Mouse (Mus musculus) gastrocnemius, adult 2 months (tissue): ENCODE data around the gene Zfp418. TPM values are rescaled to one million over a fixed set of nuclear protein-coding genes. Genes with fewer than 3 reads are reported as not detected.
"Not testable (repeated sequence)": the region's sequence is repeated elsewhere in the genome, so short reads cannot be mapped to it uniquely, and the experiment has no call there.

Experiments used
- DNase-seq: peaks from one replicate; pipeline ENCODE4 v3.0.0; 2022
- H3K27ac ChIP-seq: fragments of 200-600 bp; 2 replicates; pipeline ENCODE4 v1.8.1; 2022; ENCODE audit warnings: mild to moderate bottlenecking
- H3K4me3 ChIP-seq: fragments of 200-600 bp; 2 replicates; pipeline ENCODE4 v1.8.1; 2022; ENCODE audit warnings: mild to moderate bottlenecking, moderate library complexity
- CTCF ChIP-seq: fragments of 200-600 bp; IDR thresholded peaks from 2 replicates; pipeline ENCODE4 v1.8.1; 2022; ENCODE audit warnings: antibody characterized with exemption, mild to moderate bottlenecking, moderate library complexity
- intact Hi-C: fragments of 180-260 bp; cut with DNase I; formaldehyde crosslinking; loops from one replicate; pipeline ENCODE4 v1.15.1; 2025
- long read RNA-seq, 2 experiments: library from polyadenylated mRNA; stranded (forward); transcript quantifications; one replicate each; pipeline ENCODE4 v2.0.0; 2021
- total RNA-seq, 2 experiments: library from RNA; stranded (reverse); gene quantifications; 2 replicates each; pipeline ENCODE4 v1.2.3; 2021

The Zfp418 gene
- 1 to 10 TPM; 1.6 to 2.8 TPM for total RNA-seq
- long read RNA-seq, experiment 1 = 0 reads
- long read RNA-seq, experiment 2 = 0 reads

DNA sequence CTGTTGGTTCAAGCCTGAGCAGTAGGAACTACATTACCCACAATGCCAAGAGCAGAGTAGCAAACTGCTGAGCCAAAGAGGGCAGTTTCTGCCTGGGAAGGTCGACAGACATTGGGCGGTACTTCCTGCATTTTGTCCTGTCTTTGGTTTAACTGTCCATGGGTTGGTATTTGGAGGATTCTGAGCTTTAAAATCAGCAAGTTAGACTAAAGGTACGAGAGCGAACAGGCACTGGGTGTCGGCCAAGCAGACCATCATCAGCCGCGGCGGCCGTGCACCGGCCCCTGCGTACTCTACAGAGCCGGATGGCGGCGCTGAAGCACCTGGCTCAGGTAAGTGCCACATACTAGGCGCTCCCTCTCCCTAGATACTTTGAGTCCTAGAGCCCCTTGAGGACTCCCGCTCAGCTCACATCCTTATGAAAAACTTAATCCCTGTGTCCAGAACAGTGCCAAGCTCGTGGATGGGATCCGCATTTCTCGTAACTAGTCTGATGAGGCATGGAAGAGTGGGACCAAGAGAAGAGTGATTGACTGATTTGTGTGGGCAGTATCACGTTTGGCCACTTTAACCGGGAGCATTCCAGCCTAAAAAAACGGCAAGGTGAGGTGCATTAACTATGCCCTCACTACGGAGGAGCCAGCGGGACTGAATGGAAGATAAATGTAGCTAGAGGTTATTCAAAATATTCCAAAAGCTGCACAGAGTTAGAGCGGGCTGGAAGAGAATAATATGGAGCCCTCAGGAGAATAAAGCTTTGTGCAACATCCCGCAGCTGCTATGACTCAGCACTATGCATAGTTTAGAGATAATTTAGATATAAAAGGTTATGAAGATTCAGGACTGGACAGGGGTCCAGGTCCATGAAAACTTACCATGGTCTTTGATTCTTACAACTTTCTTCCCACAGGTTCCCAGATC is at the start of gene Zfp418:
Gene Zfp418 (plus strand): TSS at position 104 of the 921 bp plus-strand sequence.
- DNase-seq = peak; percentile 61
- Histone ChIP-seq H3K4me3 (peak within 1 kb of the TSS; percentile 80), H3K27ac (peak within 1 kb of the TSS; percentile 80)
- intact Hi-C loops = loop anchor here (2.0 to 5.0 kb wide), 2 partner anchors 15 to 49 kb away; partner anchors contain the start of gene Zfp954
- peak; percentile 15; the same call in 1 of the 2 replicates for TF ChIP-seq CTCF

- DNase-seq = no peak
- Histone ChIP-seq H3K4me3 (peak overlapping the region; percentile 80), H3K27ac (peak overlapping the region; percentile 86)
- TF ChIP-seq CTCF = no peak
- intact Hi-C loops = loop anchor here (5.0 to 10.0 kb wide), 3 partner anchors 51 to 427 kb away; partner anchors contain the start of genes Zfp418 and Zim1
Observed at GRCm38 (mm10) chr7:7121602-7121980, 49.5 kb upstream of the Zfp418 start.

DNA sequence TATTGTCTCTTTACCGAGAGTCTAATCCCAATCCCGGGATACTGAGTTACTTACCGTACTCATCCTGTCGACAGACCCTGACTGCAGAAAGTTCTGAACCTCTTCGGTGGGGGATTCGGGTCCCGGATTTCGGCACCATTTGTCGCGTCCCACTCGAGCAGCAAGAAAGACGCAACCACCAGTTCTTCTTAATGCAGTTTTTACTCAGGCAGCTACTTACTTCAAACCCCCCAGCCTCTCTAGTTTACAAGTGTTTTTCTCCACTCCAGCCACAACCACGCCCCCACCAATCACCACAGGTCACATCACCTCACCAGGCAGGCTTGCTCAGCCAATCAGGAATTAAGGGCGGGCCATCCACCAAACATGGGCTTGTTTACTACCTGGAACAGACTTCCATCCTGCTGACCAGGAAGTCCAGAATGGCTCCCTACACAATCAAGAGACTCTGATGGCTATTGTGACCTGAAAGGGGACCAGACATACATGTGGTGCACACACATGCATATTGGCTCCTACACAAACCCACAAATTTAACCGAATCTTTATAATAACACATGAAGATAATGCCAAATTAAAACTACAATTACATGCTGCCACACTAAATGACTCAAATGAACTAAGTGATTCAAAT is 40.5 kb upstream of the Zfp418 start:
- DNase-seq, H3K27ac ChIP-seq, H3K4me3 ChIP-seq, intact Hi-C loops: not testable (repeated sequence)

DNA sequence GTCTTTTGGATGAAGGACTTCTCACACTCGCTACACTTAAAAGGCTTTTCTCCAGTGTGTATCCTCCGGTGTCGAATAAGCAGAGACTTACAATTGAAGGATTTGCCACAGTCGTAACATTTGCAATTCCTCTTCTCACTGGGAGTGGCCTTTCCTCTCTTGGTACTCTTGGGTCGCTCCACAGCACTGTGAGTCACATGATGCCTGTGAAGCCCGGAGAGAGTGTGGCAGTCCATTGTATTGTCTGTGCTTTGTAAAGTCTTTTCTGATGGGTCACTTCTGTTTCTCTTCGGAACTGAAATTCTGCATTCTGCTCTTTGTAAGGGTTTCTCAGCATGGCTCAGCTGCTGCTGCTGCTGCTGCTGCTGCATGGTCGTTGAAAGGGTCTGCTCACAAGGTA is 38.4 kb upstream of the Zfp418 start:
- Histone ChIP-seq H3K27ac (no peak overlapping the region), H3K4me3 (no peak overlapping the region)
- no peak for DNase-seq
- intact Hi-C loops = no loop called here
- TF ChIP-seq CTCF = no peak

GRCm38 (mm10) chr7:7136379-7136866 is 34.7 kb upstream of the Zfp418 start, which contains the start of gene Zfp773:
Zfp773 (minus strand) TSS chr7:7136755.
- H3K4me3 ChIP-seq = peak within 1 kb of the TSS; percentile 81
- peak; percentile 49 for TF ChIP-seq CTCF
- H3K27ac ChIP-seq = peak within 1 kb of the TSS; percentile 72
- intact Hi-C loops = no loop called here
- peak; percentile 48 for DNase-seq

DNA sequence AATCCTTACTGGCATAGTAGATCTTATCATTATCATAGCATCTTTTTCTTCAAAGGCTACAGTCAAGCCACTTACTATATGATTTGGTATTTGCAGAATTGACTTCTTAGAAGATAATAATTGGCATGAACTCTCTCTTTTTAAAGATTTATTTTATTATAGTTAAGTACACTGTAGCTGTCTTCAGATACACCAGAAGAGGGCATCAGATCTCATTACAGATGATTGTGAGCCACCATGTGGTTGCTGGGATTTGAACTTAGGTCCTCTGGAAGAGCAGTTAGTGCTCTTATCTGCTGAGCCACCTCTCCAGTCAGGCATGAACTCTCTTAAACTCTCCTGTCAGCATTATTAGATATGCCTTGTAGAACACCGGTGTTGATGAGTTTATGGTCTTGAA is 26.9 kb upstream of the Zfp418 start:
- TF ChIP-seq CTCF = no peak
- no peak overlapping the region for H3K4me3 ChIP-seq
- intact Hi-C loops = no loop called here
- no peak overlapping the region for H3K27ac ChIP-seq
- DNase-seq = no peak

DNA sequence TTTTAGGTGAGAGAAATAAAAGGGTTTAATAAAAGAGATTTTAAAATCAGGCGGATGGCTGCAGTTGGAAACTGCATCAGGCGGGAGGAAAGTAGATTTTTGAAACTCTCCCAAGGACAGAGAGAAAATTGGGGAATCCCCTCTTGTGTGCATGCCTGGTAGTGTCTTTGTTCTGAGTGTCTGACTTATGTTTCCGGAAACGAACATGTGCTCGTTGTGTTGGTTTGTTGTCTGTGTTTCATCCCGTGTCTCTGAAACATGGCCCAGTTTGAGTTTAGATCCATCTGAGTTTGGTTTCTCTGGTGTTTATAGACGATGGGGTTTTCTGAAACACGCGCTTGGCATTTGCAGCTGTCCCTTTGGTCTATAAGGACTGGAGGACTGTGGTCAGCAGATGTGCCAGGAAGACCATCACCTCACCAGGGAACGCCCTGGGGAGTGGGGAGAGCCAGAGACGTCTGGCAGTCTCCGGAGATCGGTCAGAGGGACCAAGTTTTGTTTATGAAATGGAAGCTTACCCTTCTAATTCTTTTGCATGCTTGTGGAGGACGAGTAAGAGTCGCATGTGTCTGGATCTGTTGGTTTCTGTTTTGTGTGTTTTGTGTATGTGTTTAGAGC is 25.0 kb upstream of the Zfp418 start:
- no peak for TF ChIP-seq CTCF
- no peak overlapping the region for H3K27ac ChIP-seq
- intact Hi-C loops = no loop called here
- no peak for DNase-seq
- H3K4me3 ChIP-seq = no peak overlapping the region

GRCm38 (mm10) chr7:7185897-7186296 is 14.8 kb downstream of the Zfp418 start:
- DNase-seq = no peak
- Histone ChIP-seq H3K27ac (no peak overlapping the region), H3K4me3 (no peak overlapping the region)
- intact Hi-C loops = loop anchor here (2.0 to 10.0 kb wide), 2 partner anchors 13 to 251 kb away; no protein-coding TSS in a partner anchor
- no peak for TF ChIP-seq CTCF

DNA sequence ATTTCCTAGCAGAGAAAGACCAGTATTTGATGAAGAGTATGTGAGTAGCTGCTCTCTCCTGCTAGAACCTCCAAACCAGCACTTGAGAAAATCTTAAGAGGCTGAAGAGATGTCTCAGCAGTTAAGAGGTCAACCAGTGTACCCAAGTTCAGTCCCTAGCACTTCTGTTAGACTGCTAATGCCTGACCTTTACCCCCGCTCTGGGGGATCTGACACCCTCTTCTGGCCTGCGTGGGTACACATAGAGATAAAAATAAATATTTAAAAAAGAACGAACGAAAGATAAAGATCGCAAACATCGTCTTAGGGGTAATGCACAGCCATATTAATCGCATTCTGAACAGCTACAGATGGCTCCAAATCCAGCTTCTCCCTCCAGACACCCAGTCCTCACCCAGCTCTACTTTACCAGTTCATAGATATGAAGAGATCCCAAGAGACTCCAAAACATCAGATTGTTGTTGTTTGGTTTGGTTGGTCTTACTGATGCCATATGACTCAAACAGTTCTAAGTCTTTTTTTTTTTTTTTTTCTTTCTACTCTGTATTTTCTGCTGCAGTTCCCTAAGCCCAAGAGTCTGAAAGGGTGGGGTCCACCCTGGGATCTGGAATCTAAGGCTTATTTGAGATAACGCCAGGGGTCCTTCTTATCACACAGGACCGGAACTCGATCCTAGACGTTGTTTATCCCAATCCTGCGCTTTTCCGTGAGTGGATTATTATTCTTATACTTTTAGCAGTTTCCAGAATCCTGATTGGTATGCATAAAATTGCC is 16.5 kb downstream of the Zfp418 start:
- peak overlapping the region; percentile 76 for H3K4me3 ChIP-seq
- no peak for TF ChIP-seq CTCF
- intact Hi-C loops = loop anchor here (2.0 to 10.0 kb wide), 2 partner anchors 15 to 253 kb away; no protein-coding TSS in a partner anchor

DNA sequence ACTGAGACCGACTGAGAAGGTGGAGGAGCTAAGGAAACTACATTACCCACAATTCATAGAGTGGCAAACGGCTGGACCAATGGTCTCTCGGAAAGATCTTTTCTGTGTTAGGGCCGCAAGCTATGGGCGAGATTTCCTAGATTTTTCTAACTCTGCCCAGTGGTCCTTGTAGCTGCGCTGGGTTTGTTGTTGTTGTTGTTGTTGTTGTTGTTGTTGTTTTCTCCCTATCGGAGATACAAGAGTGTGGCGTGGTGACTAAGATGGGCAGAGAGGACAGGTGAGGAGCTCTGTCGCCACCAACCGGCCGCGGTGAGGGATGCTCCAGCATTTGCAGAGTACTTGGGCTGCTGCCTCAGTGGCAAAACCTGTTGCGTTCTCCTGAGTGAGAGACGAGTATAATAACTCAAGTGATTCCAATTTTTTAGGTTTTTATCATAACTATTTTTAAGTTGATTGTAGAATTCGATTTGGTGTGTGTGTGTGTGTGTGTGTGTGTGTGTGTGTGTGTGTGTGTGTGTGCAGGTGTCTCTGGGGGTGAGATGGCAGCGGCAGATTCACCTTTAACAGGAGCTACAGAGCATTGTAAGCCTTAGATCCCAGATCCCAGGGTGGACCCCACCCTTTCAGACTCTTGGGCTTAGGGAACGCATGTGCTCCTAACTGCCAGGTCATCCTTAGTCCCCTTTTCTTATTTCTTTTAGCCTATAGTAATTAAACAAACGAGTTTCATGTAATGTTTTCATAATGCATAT is 17.2 kb downstream of the Zfp418 start:
- intact Hi-C loops = loop anchor here (10.0 kb wide), 1 partner anchor 254 kb away; no protein-coding TSS in a partner anchor
- TF ChIP-seq CTCF = peak; percentile 72
- Histone ChIP-seq H3K4me3 (peak overlapping the region; percentile 76), H3K27ac (no peak overlapping the region)
- peak; percentile 74 for DNase-seq

More for the DNA sequence above, 16.5 kb downstream of the Zfp418 start:
- DNase-seq = no peak
- H3K27ac ChIP-seq = no peak overlapping the region

DNA sequence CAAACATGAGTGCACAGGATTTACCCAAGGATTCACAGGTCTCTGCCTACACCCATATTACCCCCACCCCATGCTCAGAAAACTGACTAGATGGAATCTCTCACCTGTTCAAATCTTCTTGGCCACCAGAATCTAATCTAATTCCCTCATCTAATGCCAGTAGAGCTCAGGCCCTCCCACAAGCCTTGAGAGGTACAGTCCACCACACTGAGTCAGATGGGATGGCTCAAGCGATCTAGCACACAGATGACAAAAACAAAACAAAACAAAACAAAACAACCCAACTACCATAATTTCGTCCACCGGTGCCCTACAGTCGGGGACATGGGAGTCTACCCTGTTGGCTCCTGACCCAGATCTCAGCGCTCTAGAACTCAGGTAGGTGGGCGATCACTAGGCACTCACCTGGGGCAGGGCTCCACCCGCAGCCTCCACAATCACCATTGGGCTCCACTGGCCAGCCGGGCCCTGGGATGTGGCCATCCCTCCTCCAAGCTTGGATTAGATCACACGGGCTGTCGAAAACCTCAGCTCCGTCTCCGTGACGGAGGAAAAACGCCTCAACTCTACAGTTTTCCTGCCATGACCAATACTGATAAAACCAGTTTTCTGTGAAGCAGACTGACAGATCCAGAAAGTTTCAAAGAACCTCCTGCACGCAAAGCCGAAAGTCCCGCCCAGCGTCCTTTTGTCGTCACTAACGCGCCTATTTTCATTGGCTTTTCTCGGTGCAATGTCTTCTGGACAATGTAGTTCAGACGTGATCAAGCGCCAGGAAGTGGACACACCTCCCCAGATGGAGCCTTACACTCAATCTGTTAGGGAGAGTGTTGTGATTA is 38.4 kb downstream of the Zfp418 start, which contains the start of gene Zfp772:
Gene Zfp772 (minus strand): TSS at position 686 of the 839 bp plus-strand sequence.
- Histone ChIP-seq H3K4me3 (peak within 1 kb of the TSS; percentile 75), H3K27ac (peak within 1 kb of the TSS; percentile 54)
- peak; percentile 24 for DNase-seq
- intact Hi-C loops = not testable (repeated sequence)
